ENCODE assay signal across 20 mouse cellular contexts in the genomic region with DNA sequence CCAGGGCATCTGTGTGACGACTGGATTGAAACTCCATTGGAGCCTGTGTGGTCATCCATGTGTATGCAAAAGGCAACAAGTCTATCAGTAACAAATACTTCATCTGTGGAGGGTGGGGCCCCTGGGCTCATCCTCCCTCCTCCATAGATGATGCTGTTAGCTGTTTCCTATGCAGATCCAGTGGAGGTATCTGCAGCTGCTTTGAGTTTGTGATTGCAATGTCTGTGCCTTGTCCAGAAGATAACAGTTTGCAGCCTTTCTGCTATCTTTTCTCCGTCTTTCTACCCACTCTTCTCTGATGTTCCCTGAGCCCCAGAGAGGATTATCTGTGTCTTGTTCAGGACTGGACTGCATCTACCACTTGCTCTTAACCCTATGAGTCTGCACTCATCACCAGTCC.
"Had no signal": no experiment of that assay in that cellular context is flagged by ENCODE, and none has a peak within 500 bp of the region (broad histone marks: within the 10 kb centered on the region; RNA-seq: fewer than 3 reads in every experiment).

No protein-coding gene starts in this region.

- H3K9me3 ChIP-seq: limb, embryonic 15.5 days had no signal

- DNase-seq: kidney, adult 11 months; kidney, adult 8-10 months; kidney, postnatal 10 days; kidney, postnatal 4 days; left cerebral cortex, postnatal 4 days; lung, embryonic 14.5 days; midbrain, embryonic 14.5 days; right cerebral cortex, postnatal 14 days; right cerebral cortex, postnatal 4 days; thymus, adult 2 months; thymus, postnatal 14 days; thymus, postnatal 4 days had no signal

- ATAC-seq: lung, postnatal 0 days had no signal

- H3K27ac ChIP-seq: kidney, embryonic 15.5 days; limb, embryonic 12.5 days; limb, embryonic 15.5 days; macrophage; stomach, postnatal 0 days had no signal

- H3K9ac ChIP-seq: kidney, embryonic 15.5 days; limb, embryonic 12.5 days; limb, embryonic 15.5 days; lung, embryonic 14.5 days had no signal

- H3K36me3 ChIP-seq: limb, embryonic 15.5 days had no signal

- H3K4me3 ChIP-seq: kidney, embryonic 15.5 days; limb, embryonic 12.5 days; limb, embryonic 15.5 days; megakaryocyte, embryonic 14.5 days had no signal

- H3K4me1 ChIP-seq: kidney, embryonic 15.5 days; limb, embryonic 12.5 days; limb, embryonic 15.5 days had no signal

- H3K4me2 ChIP-seq: kidney, embryonic 15.5 days; limb, embryonic 12.5 days; limb, embryonic 15.5 days; lung, embryonic 14.5 days; midbrain, embryonic 11.5 days had no signal

- H3K27me3 ChIP-seq: kidney, embryonic 15.5 days; limb, embryonic 12.5 days; limb, embryonic 15.5 days had no signal
